Mouse (Mus musculus) thymus, adult 2 months (tissue): ENCODE results near the gene Tec.

ENCODE experiments used
- CTCF ChIP-seq: fragments of 200-500 bp; IDR thresholded peaks from 2 replicates; pipeline ENCODE4 v1.5.1; 2012; ENCODE audit warnings: mild to moderate bottlenecking, control low read depth, low read length, moderate library complexity, borderline replicate concordance; ENCODE audit not compliant: control insufficient read depth, poor library complexity, insufficient read depth; ENCODE audit errors: extremely low read depth
- POLR2A ChIP-seq: fragments of 200-500 bp; IDR thresholded peaks from 2 replicates; pipeline ENCODE4 v1.6.1; 2012; ENCODE audit warnings: mild to moderate bottlenecking, low read length, control low read depth, moderate library complexity; ENCODE audit not compliant: control insufficient read depth, poor library complexity, insufficient read depth; ENCODE audit errors: extremely low read depth

DNA sequence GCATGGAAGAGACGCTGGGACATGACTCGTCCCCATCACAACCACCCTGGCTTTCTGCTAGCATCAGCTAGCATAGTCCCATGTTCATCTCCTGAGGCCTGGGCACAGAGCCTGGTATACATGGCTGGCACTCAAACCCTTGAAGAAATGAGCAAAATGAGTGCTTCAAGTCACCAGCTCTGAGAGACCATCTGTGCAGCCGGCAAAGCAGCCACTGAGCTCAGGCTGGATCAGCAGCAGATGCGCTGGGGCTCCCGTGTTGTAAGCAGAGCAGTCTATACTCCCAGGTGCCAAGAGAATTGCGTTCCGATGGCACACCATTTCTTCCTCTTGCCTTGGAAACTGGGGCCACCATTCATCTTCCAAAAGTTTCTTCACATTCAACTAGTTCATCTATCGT lies 112.3 kb downstream of the Tec start:
- no peak for TF ChIP-seq CTCF
- TF ChIP-seq POLR2A, result no peak
